Mouse (Mus musculus) cerebellum, postnatal 36 days (tissue): Measurements from ENCODE around the gene Abl2.

ENCODE experiments used
- DNase-seq, 2 experiments: peaks; one replicate each; pipeline ENCODE4 v3.0.0; 2021 to 2022; ENCODE audit warnings: mixed read lengths in 2 of 2

Gene Abl2

DNA sequence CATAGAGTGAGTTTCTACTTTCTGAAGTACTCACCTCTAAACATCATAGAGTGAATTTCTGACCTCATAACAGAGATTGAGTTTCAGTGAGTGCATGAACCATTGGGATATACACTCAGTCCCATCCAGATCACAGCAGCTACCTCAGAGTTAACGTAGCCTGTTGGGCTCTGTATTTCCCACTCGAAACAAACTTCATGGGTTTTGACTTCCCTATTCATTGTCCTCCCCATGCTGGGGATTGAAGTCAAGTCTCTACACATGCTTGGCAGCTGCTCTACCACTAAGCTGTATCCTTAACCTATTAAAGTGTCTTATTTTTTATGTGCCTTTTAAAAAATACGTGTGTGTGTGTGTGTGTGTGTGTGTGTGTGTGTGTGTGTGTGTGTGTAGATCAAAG, 26.9 kb downstream of the Abl2 start:
- no peak for DNase-seq

DNA sequence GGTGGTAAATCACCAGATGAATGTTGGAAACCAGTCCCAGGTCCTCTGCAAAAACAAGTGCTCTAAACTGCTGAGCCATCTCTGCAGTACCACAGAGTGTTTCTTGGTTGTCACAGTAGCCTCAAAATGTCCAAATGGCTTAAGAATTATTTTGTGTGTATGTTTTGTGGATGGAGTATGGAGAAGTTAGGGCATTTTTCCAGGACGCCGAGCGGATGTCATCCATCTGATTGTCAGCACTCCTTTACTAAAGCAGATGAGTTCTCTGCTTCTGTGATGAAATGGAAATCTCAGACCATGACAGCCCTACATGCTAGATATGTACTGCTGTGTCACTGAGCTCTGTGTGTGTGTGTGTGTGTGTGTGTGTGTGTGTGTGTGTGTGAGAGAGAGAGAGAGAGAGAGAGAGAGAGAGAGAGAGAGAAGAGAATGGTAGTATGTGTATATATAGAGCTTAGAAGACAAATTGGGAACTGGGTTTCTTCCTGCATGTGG, 31.3 kb downstream of the Abl2 start:
- no peak for DNase-seq

DNA sequence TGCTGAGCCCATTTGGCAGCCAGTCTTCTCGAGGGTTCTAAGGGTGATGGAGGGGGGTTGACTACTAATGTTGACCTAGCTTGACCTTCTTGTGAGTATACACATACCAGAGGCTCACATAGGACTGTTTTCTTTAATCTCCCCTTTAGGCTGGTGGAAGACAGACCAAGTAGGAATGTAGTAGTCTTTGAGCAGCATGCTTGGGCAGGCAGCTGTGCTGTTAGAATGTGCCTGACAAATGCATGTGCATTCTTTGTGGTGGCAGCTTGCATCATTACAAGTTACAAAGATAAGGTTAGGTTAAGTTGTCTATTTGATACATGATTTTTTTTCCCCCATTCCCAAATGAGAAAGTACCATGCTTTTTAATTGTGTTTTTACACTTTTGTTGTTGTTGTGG, 31.8 kb downstream of the Abl2 start:
- no peak for DNase-seq

GRCm38 (mm10) chr1:156593267-156593666, 34.7 kb downstream of the Abl2 start:
- no peak for DNase-seq

DNA sequence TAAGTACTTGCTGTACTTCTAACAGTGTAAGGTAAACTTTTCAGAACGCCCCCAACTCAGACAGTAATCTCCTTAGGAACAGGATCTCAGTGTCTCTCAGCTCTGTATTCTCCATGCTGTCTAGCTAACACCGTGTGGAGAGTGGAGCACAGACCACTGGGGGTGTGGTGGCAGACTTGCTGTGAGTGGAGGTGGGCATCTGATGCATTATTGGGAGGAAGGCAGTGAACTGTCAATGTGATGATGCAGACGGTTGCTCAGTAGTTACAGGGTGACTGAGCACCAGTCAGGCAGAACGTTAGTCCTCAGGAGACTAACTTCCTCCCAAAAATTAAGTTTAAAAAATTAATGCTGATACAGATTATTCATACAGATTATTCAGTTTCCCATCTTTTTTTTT, 38.5 kb downstream of the Abl2 start:
- no peak for DNase-seq

GRCm38 (mm10) chr1:156602545-156602944, 44.0 kb downstream of the Abl2 start:
- no peak for DNase-seq

- DNase-seq = peak; percentile 47 to 48
Observed at GRCm38 (mm10) chr1:156605094-156605866, 46.7 kb downstream of the Abl2 start.

- no peak for DNase-seq
Observed at GRCm38 (mm10) chr1:156605940-156606339, 47.4 kb downstream of the Abl2 start.

GRCm38 (mm10) chr1:156608496-156608895, 49.9 kb downstream of the Abl2 start:
- no peak for DNase-seq

DNA sequence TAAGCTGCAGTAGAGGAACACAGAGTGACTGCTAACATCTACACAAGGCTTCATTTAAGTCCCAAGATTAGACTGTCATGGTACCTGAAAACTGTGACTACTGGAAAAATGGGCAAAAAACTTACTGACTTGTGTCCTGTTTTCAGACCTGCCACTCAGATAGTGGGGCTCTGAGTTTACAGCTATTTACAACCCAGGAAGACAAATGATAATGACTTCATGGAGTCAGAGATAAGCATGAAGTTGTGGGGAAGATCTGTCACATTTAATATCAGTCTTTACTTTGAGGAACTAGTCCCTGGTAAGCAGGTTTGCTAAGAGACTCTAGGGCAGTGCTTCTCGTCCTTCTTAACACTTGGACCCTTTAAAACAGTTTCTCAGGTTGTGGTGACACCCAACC, 51.7 kb downstream of the Abl2 start:
- DNase-seq = no peak

DNA sequence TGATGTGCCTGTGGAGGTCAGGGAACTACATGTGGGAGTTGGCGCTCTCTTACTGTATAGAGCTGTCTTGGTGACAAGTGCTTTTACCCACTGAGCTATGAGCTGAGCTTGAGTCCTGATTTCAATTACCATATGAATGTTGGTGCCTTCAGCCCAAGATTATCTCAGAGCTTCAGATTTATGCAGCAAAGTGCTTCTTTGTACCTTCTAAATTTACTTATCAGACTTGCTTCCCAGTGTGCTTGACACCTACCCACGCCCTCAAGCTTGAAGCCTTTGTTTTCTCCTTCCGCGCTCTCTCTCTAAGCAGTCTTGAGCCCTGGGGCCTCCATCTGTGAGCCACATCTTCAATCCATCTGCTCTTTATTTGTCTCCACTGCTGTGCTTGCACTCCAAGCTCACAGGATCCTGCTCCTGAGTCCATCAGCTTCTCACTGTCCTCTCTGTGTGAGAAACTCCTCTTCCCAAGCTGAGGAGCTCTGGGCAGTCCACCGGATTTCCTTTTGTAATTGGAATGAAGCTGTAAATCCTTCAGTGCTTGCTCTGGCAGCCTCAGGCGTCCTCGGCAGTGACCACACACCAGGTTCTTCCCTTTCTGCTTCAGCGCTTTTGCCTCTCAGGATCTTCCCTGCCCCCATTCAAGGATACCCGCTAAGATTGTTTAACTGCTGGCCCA, 55.4 kb downstream of the Abl2 start:
- DNase-seq = peak; percentile 44 to 62

DNA sequence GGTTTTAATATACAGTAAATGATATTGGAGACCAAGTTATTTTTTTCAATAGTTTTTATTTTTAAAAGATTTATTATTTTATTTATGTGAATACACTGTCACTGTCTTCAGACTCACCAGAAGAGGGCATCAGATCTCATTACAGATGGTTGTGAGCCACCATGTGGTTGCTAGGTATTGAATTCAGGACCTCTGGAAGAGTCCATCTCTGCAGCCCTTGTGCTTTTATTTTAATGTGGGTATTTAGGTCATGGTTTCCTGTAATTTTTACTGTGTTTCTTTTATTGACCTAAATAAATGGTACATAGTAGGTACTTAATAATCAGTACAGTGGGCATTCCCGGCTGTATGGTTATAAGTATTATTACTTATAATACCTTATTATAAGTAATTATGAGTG, 56.1 kb downstream of the Abl2 start:
- DNase-seq = no peak

DNA sequence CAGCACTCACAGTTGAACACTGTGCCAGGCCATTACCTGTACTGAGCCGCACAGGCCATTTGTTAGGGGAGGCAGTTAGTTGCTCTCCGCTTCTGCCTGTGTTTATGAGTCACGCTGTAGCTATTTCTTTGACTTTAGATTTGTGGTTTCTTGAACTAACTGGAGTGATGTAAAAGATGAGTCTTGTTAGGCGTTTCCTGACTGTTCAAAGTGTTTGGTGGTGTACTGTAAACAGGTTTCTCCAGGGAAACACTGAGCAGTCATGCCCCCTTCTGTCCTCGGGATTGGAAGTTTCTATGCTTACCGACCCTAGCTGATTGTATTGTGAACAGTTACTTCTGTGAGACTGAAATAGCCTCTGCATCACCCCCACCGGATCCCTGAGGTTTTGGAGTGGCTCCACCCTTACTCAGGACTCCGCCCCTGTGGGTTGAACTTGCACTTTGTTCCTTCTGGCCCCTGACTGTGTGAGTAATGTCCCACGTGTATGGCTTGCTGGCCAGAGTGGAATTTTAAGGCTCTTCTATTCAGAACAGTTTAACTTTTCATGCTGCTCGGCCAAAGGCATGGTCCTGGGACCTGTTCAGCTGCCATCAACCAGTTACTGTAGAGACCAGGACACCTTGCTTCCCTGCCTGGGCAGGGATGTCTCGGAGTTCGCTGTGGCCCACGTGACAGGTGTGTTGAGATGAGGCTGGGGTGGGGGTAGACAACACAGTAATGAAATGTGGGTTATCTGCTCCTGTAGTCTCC, 57.0 kb downstream of the Abl2 start:
- peak in 1 of 2 experiments; percentile 20 for DNase-seq

- DNase-seq = no peak
Observed at GRCm38 (mm10) chr1:156616989-156617598, 58.5 kb downstream of the Abl2 start.

- DNase-seq = no peak
Observed at GRCm38 (mm10) chr1:156617811-156618210, 59.2 kb downstream of the Abl2 start.

DNA sequence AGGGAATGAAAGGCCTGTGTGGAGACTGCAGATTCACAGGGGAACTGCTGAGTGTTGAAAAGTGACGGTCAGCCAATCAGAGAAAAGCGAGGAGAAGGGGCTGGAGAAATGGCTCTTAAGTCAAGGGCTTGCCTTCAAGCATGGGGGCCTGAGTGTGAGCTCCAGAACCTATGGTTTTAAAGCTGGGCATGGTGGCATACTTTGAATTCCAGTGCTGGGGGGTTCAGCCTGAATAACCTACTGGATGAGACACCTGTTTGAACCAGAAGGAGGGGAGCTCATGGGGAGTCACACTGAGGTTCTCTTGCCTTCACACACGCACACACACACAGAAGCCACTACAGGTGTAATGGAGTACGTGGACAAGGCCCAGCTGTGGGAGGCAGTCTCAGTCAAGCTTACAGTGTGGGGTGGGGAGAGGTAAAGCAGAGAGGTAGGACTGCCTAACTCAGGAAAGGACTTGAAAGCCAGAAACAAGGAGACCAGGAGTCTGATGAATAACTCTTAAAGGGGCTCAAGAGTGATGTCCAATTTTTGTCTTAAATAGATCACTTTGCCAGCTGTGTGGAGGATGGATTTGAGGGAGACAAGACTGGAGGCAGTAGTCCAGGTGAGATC, 61.8 kb downstream of the Abl2 start:
- no peak for DNase-seq

DNA sequence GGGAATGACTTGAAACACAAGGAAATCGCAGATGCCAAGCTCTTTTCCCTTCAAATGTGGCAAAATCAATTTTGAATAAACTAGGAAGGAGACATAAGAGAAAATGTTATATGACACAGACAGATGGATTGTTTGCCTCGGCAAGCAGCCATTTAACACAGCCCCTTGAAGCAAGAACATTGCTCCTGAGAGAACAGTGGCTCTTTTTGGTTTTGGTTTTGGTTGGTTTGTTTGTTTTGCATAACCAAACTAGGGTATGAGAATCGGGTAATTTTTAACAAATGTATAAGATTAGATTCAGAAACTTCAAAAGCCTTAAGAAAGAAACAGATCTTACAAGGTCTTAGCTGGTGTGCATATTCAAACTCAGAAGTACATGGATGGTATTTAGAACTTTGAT, 62.4 kb downstream of the Abl2 start:
- no peak for DNase-seq

DNA sequence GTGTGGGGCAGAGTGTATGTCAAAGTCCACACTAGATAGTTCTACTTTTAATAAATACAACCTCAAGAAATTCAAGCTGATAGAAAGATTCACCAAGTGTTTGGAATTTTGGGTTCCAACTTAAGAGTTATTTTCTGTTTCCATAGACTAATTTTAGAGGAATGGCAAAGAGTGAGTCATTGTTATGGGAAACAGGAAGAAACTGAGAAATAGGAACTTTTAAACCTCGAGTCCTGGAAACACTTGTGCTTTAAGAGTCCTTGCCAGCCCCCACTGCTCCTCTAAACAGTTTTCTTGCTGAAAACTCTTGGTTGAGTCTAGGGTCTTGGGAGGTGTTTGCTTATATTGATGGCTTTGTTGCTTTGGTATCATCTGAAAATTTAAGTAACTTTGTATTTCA, 65.6 kb downstream of the Abl2 start:
- DNase-seq = no peak

GRCm38 (mm10) chr1:156626729-156627128, 68.1 kb downstream of the Abl2 start:
- DNase-seq = no peak

- DNase-seq = no peak
Observed at GRCm38 (mm10) chr1:156629984-156630383, 71.4 kb downstream of the Abl2 start.

DNA sequence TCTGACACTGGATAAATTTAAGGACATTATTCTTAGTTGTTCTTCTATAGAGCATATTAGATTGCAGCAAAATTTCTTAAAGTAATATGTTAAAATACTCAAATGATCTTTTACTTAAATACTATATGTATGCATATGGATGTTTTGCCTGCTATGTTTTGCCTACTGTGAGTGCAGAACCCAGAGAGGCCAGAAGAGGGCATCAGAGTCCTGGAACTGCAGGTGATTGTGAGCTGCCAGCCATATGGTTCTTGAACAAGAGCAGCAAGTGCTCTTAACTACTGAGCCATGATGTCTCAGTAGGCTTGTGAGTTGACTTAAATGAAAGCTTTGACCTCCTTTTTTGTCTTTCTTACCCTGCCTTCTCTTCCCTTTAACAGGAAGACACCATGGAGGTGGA, 72.4 kb downstream of the Abl2 start:
- DNase-seq = no peak

GRCm38 (mm10) chr1:156633095-156633494, 74.5 kb downstream of the Abl2 start:
- DNase-seq = peak; percentile 44 to 49

DNA sequence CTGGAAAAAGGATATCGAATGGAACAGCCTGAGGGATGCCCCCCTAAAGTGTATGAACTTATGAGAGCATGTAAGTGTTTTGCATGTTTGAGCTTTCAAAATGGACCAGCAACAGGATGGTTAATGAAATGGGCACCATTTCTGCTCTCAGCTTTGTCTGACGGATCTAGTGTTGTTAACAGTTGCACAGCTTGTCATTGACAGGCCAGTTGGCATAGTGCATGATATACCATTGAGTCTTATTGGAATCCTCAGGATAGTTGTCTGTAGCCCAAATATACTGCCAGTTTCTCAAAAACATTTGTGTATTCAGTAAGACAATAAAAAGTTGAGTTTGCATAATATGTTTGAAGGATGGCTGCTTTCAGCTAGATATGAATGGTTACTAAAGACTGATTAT, 76.6 kb downstream of the Abl2 start:
- DNase-seq = no peak
